Mouse (Mus musculus): Measurements from ENCODE around the gene Psmg4. TPM values are rescaled to one million over a fixed set of nuclear protein-coding genes. Genes with fewer than 3 reads are reported as not detected.

The Psmg4 gene
- polyA plus RNA-seq, 1 experiment: 102 TPM

DNA sequence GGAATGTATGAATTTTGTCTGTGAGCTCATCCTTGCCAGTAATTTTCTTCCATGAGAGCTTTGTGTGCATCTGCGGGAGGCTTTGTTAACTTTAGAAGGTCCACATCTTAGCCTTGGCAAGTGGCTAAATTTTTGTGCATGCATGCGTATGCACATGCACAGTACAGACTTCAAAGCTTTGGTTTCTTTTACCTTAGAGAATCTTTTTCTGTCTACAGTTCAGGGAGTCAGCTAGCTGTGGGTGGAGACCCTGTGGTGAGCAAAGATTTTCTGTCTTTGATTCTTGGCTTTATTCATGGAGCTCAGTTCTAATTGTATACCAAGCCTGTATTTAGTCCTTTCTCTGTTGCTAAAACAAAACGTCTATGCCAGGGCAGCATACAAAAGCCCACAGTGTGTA, 56.0 kb downstream of the Psmg4 start:
- Histone ChIP-seq H3K36me3 (ENCODE audit: control insufficient read depth, insufficient read depth, low read length) (peaks cover 10% of the 10 kb centered on the region; the same call in 1 of the 2 replicates), H3K4me3 (ENCODE audit: low read depth, low read length) (no peak overlapping the region), H3K27me3 (ENCODE audit: control insufficient read depth, insufficient read depth, low read length) (no peaks in the 10 kb centered on the region), H3K27ac (ENCODE audit: insufficient read depth, low read depth, low read length) (no peak overlapping the region), H3K4me1 (ENCODE audit: control insufficient read depth, insufficient read depth, insufficient read length, low read length) (no peaks in the 10 kb centered on the region)
- 89% methylated on average over 3 of the region's 3 CpGs for WGBS
- no peak for TF ChIP-seq CTCF (IDR thresholded peaks at IDR 0.05; ENCODE audit: extremely low read depth, insufficient read length, insufficient replicate concordance, low read depth, low read length)
- no peak for TF ChIP-seq POLR2A (IDR thresholded peaks at IDR 0.05; ENCODE audit: low read depth, low read length)

DNA sequence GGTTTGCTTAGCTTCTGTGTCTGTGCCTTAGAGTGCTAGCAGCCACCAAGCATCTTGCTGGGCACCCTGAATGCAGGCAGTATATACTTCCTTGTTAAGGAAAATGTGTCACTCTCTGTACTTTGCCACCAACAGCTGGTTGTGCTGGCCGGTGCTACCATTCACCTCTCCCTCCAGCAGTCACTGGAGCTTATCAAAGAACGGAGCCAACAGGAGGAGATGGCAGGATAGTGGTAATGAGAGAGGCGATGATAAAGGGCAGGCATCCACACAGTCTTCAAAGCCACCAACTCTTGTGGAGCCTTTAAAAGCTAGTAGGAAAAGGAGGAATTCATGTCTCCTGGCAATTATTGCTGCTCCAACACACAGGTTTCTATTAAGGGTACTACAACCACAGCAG, 57.0 kb downstream of the Psmg4 start:
- 27% methylated on average over 3 of the region's 3 CpGs for WGBS

DNA sequence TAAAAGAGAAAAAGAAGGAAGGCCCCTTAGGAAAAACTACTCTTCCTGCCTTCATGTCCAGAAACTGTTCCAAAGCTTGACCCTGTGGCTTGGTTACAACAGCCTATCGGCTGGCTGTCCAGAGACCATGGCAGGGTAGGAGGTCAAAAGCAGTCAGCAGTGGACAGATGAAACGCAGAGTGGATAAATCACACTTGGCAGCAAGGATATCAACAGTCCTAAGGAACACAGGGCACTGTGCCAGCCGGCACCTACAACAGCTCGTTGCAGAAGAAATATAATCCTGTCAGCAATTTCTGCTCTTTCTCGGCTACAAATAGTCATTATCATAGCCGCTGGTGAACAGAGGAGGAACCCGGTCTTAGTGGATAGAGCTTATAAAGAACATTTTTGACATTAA, 60.2 kb downstream of the Psmg4 start:
- 37% methylated on average over 7 of the region's 7 CpGs for WGBS
- Histone ChIP-seq H3K4me3 (ENCODE audit: low read depth, low read length) (no peak overlapping the region), H3K36me3 (ENCODE audit: control insufficient read depth, insufficient read depth, low read length) (peaks cover 10% of the 10 kb centered on the region; the same call in 1 of the 2 replicates), H3K4me1 (ENCODE audit: control insufficient read depth, insufficient read depth, insufficient read length, low read length) (peaks cover 6% of the 10 kb centered on the region; the same call in 1 of the 2 replicates), H3K27ac (ENCODE audit: insufficient read depth, low read depth, low read length) (no peak overlapping the region), H3K27me3 (ENCODE audit: control insufficient read depth, insufficient read depth, low read length) (no peaks in the 10 kb centered on the region)
- TF ChIP-seq CTCF (IDR thresholded peaks at IDR 0.05; ENCODE audit: extremely low read depth, insufficient read length, insufficient replicate concordance, low read depth, low read length): no peak
- TF ChIP-seq POLR2A (IDR thresholded peaks at IDR 0.05; ENCODE audit: low read depth, low read length): no peak

More for the DNA sequence above, 57.0 kb downstream of the Psmg4 start:
- Histone ChIP-seq H3K27ac (ENCODE audit: insufficient read depth, low read depth, low read length) (no peak overlapping the region), H3K36me3 (ENCODE audit: control insufficient read depth, insufficient read depth, low read length) (peaks cover 10% of the 10 kb centered on the region; the same call in 1 of the 2 replicates), H3K4me1 (ENCODE audit: control insufficient read depth, insufficient read depth, insufficient read length, low read length) (no peaks in the 10 kb centered on the region), H3K4me3 (ENCODE audit: low read depth, low read length) (no peak overlapping the region), H3K27me3 (ENCODE audit: control insufficient read depth, insufficient read depth, low read length) (no peaks in the 10 kb centered on the region)
- no peak for TF ChIP-seq CTCF (IDR thresholded peaks at IDR 0.05; ENCODE audit: extremely low read depth, insufficient read length, insufficient replicate concordance, low read depth, low read length)
- no peak for TF ChIP-seq POLR2A (IDR thresholded peaks at IDR 0.05; ENCODE audit: low read depth, low read length)

DNA sequence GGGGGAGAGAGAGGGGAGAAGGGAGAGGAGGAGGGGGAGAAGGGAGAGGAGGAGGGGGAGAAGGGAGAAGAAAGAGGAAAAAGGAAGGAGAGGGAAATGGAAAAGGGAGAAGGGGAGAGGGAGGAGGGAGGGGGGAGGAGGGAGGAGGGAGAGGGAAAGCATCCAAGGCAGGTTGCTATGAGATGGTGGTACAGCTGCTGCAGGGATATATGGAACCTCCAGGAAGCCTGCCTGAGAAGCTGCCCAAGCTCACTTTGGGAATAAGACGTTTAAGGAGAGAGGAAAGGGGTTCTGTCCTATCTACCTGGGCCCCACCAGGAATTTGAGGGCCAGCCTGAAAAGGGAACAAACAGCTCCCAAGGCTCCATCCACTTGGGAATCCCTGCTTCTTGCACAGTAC, 64.2 kb downstream of the Psmg4 start:
- Histone ChIP-seq H3K4me3 (ENCODE audit: low read depth, low read length) (no peak overlapping the region), H3K4me1 (ENCODE audit: control insufficient read depth, insufficient read depth, insufficient read length, low read length) (peaks cover 6% of the 10 kb centered on the region; the same call in 1 of the 2 replicates), H3K27me3 (ENCODE audit: control insufficient read depth, insufficient read depth, low read length) (no peaks in the 10 kb centered on the region), H3K27ac (ENCODE audit: insufficient read depth, low read depth, low read length) (no peak overlapping the region), H3K36me3 (ENCODE audit: control insufficient read depth, insufficient read depth, low read length) (no peaks in the 10 kb centered on the region)
- TF ChIP-seq CTCF (IDR thresholded peaks at IDR 0.05; ENCODE audit: extremely low read depth, insufficient read length, insufficient replicate concordance, low read depth, low read length) (no peak), POLR2A (IDR thresholded peaks at IDR 0.05; ENCODE audit: low read depth, low read length) (no peak)
- 36% methylated on average over 1 of the region's 1 CpGs for WGBS

Other genes starting within 250 kb of the Psmg4 start
- 2.4 and 3.3 TPM in 2 replicates for gene Nqo2, start 198.3 kb upstream of the Psmg4 start, polyA plus RNA-seq (2012; rRNA removed)
- gene Ripk1, start 160.6 kb upstream of the Psmg4 start, polyA plus RNA-seq (2012; rRNA removed): 10.2 and 18.8 TPM in 2 replicates
- 61.1 and 214 TPM in 2 replicates for gene Serpinb6a, start 160.2 kb upstream of the Psmg4 start, polyA plus RNA-seq (2012; rRNA removed)
- gene Bphl, start 125.4 kb upstream of the Psmg4 start, polyA plus RNA-seq (2012; rRNA removed): 10.8 and 11.0 TPM in 2 replicates
- gene Tubb2a, start 85.0 kb upstream of the Psmg4 start, polyA plus RNA-seq (2012; rRNA removed): 132 and 176 TPM in 2 replicates
- 9.3 and 12.6 TPM in 2 replicates for gene Tubb2b, start 32.5 kb upstream of the Psmg4 start, polyA plus RNA-seq (2012; rRNA removed)
- gene Slc22a23, start 182.2 kb downstream of the Psmg4 start, polyA plus RNA-seq (2012; rRNA removed): 25.9 and 52.9 TPM in 2 replicates